Mouse (Mus musculus): ENCODE data around the gene Rbm7. TPM values are rescaled to one million over a fixed set of nuclear protein-coding genes. Genes with fewer than 3 reads are reported as not detected.
A peak's percentile ranks its signal among the peaks of the same experiment; 100 is the strongest.
"Not testable (repeated sequence)": the region's sequence is repeated elsewhere in the genome, so short reads cannot be mapped to it uniquely, and the experiment has no call there.

Rbm7 gene
- 10 to 100 TPM; 37.2 to 39.8 TPM for total RNA-seq (2021)
- long read RNA-seq, transcript Rbm7-204 (6 exons, 1,867 nt) = minor isoform, 12 of 50 reads
- long read RNA-seq, transcript Rbm7-201 (5 exons, 1,773 nt) = major isoform, 22 of 50 reads
- long read RNA-seq, partial matches to known transcripts = 6 of 50 reads
- long read RNA-seq, other reads (novel, unspliced or antisense) = 8 of 50 reads

DNA sequence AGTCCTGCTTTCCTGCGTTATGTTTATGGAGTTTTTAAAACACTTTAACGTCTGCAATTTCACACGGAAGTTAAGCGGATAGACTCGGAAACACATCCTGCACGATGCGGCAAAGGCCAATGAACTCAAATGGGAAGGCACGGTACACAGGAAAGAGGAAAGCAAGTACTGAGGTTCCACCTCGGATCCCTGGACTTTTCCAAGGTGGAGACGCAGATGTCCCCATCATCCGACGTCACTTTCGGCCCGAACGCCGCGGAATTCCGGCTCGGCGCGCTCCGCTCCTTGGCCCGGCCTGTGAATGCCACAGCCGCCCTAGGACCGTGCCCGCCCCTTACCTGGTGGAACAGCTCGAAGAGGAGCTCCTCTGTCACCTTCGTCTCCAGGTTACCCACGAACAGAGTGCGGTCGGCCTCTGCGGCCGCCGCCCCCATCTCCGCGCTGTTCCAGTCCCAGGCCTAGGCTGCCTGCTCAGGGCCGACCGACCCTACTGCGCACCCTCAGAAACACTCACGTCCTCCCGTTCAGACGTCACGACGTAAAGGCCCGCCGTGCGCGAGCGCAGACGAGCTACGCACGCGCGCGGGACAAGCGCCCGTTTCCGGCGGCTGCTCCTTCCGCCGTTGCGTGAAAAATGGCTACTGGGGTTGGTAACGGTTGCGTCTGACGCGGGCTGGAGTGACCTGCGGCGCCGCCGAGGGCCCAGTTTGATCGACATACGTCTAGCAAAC, at the start of gene Rbm7, which contains the start of gene Gm5617:
TSS of gene Rbm7 (minus strand) at position 483 of the 731 bp plus-strand sequence.
TSS of gene Gm5617 (plus strand) at position 626 of the 731 bp plus-strand sequence.
- DNase-seq (ENCODE audit: low spot score in 2 of 2) = peak; percentile 94 to 96

DNA sequence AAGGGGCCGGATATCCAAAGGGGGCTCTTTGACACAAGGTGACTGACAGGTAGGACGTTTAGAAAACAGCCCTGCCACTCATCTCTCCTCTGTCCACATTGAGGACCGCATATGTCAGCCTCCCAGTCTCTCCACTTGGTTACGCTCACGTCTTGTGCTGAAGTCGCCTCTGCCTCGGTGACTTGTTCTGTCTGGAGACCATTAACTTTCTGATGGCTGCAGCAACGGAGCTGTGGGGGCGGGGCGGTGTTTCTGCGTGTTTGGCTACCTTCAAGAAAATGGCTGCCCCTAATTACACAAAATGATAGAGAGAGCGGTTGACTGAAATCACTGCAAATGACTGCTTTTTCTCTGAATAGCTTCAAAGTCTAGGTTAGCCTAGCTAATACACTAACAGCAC, 43.6 kb upstream of the Rbm7 start:
- DNase-seq (ENCODE audit: low spot score in 2 of 2) = peak in 1 of 2 experiments; percentile 11

DNA sequence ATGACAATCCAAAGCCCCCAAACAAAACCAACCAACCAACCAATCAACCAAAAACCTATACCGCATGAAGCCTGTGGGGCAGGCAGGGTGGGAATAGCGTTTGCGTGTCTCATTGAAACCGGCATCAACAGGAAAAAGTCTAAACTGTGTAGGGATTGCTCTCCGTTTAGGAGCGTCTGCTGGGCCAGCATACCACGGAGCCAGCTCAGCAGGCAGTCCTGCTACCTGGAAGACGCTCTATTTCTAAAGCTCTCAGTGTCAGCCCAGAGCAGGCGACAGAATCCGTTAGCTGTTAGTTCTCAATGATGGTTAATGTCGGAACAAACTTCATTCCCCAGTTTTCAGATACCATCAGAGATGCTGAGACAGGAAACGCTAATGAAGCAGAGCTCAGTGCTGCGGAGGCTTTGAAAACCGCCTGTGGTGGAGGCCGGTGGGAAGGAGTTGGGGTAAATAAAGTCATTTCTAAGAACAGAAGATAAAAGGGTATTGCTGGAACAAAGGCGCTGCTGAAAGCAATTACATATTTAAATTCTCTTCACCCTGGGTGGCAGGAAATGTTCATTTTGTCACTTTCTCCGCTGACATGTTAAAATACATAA, 43.0 kb upstream of the Rbm7 start:
- DNase-seq (ENCODE audit: low spot score in 2 of 2) = peak in 1 of 2 experiments; percentile 7

DNA sequence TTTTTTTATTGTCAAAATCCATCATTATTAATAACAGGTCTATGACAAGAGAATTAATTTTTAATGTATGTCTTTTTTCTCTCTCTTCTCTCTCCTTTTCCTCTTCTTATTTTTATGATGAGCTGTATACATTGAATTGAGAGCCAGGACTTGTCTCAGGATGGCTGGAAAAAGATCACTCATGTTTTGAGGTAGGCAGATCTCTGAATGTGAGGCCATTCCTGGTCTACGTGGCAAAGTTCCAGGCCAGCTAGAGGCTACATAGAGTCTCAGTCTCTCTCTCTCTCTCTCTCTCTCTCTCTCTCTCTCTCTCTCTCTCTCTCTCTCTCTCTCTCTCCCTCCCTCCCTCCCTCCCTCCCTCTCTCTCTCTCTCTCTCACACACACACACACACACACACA, 42.5 kb upstream of the Rbm7 start:
- not testable (repeated sequence) for DNase-seq (ENCODE audit: low spot score in 2 of 2)

DNA sequence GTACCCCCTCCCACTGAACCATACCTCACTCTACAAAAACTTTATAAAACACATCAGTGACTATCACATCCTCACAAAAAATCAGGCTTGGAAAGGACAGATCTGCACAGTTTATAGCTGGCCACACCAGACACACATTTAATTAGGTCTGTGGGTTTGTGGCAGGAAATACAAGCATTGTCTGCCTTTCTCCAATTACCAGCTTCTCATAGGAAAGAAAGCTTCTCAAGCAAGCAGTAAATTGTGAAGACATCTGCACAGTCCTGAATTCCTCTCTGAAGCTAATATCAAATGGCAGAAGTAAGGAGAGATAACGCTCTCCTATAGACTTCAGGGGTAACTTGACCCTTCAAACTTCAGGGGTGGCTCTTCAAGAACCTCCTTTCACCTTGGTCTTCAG, 41.3 kb upstream of the Rbm7 start:
- no peak for DNase-seq (ENCODE audit: low spot score in 2 of 2)

DNA sequence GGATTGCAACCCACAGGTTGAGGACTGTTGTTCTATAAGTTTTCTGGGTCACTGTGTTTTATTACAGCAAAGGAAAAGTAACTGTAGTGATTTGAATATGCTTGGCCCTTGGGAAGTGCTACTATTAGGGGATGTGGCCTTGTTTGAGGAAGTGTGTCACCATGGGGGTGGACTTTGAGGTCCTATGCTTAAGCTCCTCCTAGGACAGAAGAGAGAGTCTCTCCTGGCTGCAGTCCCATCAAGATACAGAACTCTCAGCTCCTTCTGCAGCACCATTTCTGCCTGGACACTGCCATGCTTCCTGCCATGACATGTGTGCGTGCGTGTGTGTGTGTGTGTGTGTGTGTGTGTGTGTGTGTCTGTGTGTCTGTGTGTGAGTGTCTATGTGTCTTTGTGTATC, 37.6 kb upstream of the Rbm7 start:
- DNase-seq (ENCODE audit: low spot score in 2 of 2) = no peak

DNA sequence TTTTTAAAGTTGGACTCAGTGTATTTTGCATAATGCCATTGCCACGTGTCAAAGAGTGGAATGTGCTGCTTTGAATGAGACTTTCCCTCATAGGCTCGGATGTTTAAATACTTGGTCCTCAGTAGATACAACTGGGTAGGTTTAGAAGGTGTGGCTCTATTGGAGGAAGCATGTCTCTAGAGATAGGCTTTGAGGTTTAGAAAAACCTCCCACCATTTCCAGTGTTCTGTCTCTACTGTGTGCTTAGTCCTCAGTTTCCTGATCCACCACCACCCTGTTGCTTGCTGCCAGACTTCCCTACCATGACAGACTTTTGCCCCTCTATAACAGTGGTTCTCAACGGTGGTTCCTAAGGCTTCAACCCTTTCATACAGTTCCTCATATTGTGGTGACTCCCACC, 37.1 kb upstream of the Rbm7 start:
- no peak for DNase-seq (ENCODE audit: low spot score in 2 of 2)

DNA sequence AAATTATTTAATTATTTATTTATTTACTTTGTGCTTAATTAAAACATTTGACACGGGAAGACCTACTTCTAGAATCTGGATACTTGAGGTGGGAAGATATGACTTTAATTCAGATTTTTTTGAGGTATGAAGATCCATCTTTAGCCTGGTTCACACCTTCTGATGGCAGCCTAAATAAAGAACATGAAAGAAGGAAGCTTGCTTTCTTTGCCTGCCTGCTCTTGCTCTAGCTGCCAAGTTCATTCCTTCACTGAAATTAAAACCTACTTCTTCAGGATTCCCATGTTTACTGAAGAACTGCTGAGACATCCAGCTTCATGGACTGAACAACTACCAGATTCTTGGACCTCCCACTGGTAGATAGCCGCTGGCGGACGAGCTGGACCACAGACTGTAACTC, 36.2 kb upstream of the Rbm7 start:
- DNase-seq (ENCODE audit: low spot score in 2 of 2) = no peak

DNA sequence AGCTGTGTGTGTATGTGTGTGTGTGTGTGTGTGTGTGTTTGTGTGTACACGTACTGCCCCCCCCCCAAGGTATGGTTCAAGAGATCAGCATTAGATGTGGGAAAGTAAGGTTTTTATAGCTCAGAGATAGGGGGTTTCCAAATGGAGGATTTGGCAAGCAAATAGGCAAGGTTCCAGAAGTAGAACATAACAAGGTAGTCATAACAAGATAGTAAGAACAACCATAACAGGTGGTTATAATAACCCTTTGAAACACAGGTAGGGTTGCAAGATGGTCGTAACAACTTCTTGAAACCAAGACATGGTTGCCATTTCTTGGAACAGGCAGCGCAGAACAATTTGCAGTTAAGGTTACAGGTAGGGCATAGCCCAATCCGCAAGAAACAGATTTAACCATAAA, 31.4 kb upstream of the Rbm7 start:
- DNase-seq (ENCODE audit: low spot score in 2 of 2) = no peak

DNA sequence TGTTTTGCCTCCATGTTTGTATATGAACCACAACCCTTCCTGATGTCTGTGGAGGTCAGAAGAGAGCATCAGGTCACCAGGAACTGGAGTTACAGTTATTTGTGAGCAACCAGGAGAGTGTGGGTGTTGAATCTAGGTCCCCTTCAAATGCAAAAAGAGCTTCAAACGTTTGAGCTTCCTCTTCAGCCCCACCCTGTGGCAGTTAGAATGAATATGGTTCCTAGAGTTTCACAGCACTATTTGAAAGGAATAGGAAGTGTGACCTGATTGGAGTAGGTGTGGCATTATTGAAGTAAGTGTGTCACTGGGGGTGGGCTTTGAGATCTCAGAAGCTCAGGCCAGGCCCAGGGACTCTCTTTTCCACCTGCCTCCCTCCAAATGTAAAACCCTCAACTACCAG, 30.5 kb upstream of the Rbm7 start:
- no peak for DNase-seq (ENCODE audit: low spot score in 2 of 2)

DNA sequence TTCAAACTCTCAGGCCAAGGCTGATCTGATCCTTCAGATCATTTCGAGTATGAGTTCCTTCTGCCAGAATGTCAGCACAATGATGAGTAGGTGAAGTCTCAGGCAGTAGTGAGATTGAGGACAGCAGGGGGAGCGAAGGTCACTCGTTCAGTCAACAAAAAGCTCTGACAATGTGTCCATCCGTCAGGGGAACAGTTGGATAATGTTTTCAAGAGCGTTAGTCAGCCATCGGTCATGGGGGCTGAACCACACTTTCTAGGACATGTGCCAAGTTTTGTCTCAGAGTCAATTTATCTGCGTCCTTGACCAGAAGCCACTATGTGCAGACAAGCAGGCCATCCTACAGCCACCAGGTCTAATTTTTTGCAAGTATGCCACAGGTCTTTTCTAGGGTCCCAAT, 25.3 kb upstream of the Rbm7 start:
- not testable (repeated sequence) for DNase-seq (ENCODE audit: low spot score in 2 of 2)

DNA sequence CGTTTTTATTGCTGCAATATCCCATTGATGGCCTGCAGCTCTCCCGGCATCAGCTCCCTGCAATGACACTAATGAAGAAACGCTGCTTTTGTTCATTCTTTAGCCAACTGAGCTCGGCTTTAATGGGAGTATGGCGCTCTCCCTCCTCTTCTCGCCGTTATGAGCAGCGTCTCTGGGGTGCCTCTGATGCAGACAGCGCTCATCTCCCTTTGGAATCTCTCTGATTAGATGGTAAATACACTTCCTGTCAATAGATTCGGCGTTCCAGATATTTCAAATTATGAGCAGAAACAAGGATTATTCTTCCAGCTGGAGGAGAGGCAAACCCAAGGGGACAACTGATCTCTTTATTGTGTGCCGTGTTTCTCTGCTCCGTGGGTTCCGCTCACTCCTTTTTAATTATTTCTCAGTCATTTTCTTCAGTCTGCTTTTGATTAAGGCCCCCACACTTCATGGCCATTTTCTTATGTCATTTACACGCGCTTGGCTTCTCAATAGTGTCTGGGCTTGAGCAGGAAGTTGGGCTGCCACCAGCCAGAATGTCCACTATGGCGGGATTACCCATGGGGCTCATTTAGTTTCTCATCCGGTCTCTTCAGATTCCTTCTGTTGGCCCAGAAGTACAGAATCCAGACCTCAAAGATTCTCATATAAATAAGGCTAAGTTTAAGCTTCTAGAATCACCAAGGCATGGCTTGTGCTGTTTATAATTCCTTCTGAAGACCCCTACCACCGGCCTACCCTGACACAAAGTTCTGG, 22.5 kb upstream of the Rbm7 start:
- no peak for DNase-seq (ENCODE audit: low spot score in 2 of 2)

DNA sequence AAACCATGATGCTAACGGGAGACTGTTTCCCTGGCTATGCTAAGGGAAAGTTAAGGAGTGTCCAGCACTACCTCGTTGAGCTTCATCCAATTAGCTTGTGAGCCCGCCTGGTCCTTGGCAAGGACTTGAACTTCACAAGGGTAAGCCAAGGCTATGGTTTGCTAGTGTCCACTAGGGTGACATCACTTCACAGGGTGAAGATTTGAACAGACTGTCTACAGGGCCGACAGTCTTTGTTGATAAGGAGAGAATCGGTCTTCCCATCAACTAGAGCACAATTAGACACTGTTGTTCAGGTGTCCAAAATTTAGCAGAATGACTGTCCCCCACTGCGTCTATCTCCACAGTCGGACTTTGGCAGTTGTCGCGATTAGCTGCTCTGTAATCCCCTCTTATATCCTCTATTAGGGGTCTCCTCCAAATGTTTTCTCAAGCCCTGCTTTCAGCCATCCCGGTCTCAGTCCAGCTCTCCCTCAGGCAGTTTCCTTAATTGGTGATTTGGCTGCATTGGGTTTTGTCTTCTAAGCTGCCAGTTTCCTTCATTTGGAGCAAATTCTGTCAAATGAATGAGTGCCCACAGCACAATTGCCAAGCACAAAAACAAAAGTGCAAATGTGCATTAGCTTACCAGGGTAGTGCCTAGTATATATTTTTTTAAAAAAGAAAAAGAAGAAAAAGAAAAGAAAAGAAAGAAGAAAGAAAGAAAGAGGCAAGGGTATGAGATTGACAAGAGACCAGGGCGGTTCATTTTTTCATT, 21.7 kb upstream of the Rbm7 start:
- no peak for DNase-seq (ENCODE audit: low spot score in 2 of 2)

DNA sequence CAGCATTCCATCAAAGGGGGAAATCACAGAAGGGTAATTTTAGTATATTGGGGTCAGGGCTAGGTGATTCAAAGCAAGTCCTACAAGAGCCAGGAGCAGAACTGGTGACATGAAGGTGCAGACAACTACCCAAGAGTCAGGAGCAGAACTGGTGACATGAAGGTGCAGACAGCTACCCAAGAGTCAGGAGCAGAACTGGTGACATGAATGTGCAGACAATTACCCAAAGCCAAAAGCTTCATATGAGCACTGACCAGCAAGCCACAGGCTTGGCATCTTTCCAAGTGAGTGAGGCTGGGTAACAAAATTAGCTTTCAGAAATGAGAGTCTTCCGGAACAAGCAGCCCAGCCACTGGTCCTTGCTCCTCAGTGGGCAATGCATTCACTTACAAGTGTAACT, 20.2 kb upstream of the Rbm7 start:
- DNase-seq (ENCODE audit: low spot score in 2 of 2) = no peak

DNA sequence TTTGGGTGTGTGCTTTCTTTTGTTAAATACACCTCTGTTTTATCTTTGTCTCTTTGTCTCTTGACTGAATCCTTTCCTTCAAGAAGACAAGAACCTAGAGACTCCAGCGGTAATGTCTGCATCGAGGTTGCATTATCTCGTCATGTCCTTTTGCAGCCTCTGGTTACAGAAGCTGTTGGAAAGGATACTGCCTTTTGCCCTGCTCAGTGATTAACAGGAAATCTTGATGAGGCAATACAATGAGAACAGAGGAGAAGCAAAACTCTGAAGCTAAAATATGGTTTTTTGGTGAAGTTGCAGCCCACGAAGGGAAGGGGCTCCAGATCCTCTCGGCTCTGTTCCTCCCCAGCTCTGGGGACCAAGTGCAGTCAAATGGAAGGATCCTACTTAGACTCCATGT, 15.0 kb upstream of the Rbm7 start:
- DNase-seq (ENCODE audit: low spot score in 2 of 2) = no peak

DNA sequence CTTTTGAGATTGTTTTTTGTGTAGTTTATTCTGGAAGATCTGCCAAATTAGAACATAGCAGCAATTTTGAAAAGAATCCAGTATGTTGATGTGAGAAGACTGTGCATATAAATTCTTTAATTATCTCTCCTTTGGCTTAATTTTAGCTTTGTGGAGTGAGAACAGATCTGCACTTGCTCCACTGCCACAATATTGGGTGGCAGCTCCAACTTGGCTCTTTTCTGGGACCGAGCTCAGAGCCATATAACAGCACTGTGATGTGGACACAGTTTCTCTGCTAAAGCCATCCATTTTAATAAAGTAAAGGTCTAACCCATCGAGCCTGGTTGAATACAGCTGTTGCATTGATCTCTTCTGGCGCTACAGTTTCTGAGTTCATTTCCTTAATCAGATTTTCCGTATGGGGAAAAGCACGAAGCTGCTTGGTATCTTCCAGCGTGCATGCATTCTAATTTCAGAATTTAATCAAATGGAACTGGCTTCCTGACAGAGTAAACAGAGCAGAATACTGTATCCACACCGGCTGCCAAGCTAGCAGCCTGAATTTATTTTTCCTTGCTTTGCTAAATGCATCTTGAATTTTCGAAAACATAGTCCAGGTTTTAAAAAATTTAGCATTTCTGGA, 9.8 kb upstream of the Rbm7 start:
- peak in 1 of 2 experiments; percentile 68 for DNase-seq (ENCODE audit: low spot score in 2 of 2)

DNA sequence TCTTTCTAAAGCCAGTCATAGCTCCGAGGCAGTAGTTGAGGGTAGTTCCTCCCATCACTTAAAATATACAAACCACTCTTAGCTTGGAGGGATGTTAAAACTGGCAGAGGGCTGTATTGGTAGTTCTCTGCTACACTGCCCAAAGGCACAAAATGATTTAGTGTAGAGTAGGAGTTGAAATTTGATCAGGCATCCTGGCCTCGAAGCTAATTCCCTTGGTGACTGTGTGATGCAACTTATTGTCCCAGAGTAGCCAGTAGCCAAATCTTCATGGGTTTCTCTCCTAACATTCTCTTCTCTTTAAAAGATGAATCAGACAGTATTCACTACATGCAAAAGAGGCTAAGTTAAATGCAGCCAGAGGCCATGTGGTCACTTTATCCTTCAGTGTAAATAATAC, 7.9 kb upstream of the Rbm7 start:
- DNase-seq (ENCODE audit: low spot score in 2 of 2) = no peak

DNA sequence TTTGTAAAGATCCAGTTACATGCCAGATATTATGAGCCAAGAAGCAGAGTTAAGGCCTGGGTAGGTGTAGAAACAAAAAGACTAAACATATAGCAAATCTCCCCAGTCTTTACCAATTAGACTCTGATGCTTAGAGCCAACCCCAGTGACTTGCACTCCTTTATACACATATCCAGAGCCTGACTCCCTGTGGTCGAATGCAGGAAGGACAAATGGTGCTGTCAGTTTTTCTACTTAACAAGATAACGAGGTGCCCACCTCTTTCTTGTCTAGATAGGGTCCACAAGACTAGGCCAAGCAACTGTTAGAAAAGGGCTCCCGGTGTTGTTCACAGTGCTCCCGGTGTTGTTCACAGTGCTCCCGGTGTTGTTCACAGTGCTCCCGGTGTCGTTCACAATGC, 6.1 kb upstream of the Rbm7 start:
- no peak for DNase-seq (ENCODE audit: low spot score in 2 of 2)

DNA sequence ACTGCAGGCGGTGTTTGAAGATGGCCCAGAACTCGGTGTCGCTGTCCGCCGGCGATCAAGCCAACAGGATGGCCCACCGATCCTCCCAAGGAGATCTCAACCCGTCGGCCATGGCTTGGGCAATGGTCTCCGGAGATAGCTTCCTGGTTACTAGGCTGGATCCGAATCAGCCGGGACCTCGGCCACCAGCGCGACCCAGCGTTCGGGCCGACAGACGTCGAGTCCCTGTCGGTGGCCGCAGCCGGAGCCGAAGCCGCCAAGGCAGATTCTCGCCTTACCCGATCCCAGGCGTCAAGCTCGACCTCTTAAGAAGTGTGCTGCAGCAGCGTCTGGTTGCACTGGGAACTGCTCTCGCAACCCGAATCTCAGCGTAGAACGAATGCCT, 441 bp upstream of the Rbm7 start:
- no peak for DNase-seq (ENCODE audit: low spot score in 2 of 2)

DNA sequence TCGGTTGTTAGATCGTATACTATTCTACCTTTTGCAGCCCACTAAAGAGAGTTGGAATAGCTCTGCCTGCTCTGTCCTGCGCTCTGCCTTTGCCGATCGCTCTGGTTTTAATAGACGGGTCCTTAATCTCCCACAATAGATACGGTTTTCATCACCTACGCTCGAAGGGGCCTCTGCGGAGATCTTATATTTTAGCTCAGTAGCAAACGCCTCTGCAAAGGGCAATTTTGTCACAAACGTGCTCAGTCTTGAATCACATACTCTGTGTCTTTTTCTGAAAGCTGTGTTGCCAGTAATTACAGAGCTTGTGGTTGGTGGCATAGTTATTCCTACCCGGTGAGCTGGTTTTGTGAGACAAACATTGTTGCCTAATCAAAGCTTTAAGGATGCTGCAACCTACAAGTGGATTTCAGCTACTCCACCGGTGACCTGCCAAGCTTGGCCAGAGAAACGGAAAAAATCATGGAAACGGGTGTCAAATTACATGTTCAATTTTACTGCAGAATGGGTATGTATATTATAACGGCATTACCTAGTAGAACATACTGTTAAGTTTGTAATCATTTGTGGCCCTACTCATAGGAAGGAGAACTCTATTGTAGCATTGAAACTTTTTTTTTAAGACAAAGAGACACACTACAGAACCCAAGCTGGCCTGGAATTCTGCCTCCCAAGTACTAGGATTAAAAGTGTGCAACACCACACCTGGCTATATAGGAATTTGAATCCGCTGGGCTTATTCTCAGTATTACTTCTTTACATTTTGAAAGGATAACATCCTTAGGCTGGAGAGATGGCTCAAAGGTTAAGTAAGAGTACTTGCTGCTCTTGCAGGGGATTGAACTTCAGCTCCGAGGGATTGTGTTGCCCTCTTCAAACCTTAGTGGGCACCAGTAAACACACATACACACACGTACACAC, 13.6 kb downstream of the Rbm7 start:
- peak in 1 of 2 experiments; percentile 9 for DNase-seq (ENCODE audit: low spot score in 2 of 2)

All from layer of hippocampus, adult 18-20 months (tissue).